Mouse (Mus musculus) lung, embryonic 16.5 days (tissue): ENCODE data around the gene Evi2b. TPM values are rescaled to one million over a fixed set of nuclear protein-coding genes. Genes with fewer than 3 reads are reported as not detected.

Source experiments
- ATAC-seq: fragments of 200-750 bp; cut with Nextera tagmentation; 2 replicates; pipeline ENCODE4 v1.8.0; 2017; ENCODE audit warnings: low read depth, mild to moderate bottlenecking, moderate library complexity
- H3K27ac ChIP-seq: fragments of 300-500 bp; sonication (generic); 2 replicates; pipeline ENCODE4 v1.5.1; 2014; ENCODE audit warnings: mild to moderate bottlenecking, control low read depth, low read length
- H3K27me3 ChIP-seq: fragments of 300-500 bp; sonication (generic); 2 replicates; pipeline ENCODE4 v1.6.1; 2014; ENCODE audit warnings: low read depth, low read length, mixed read lengths; ENCODE audit not compliant: control insufficient read depth, insufficient read depth
- H3K36me3 ChIP-seq: fragments of 300-500 bp; sonication (generic); 2 replicates; pipeline ENCODE4 v1.6.1; 2014; ENCODE audit warnings: low read length; ENCODE audit not compliant: control insufficient read depth, insufficient read depth
- H3K4me1 ChIP-seq: fragments of 300-500 bp; sonication (generic); replicated peaks from 2 replicates; pipeline ENCODE4 v1.6.1; 2014; ENCODE audit warnings: low read length, mixed read lengths; ENCODE audit not compliant: control insufficient read depth, insufficient read depth
- H3K4me2 ChIP-seq: fragments of 300-500 bp; sonication (generic); 2 replicates; pipeline ENCODE4 v1.6.1; 2014; ENCODE audit warnings: low read depth, low read length, control low read depth
- H3K4me3 ChIP-seq: fragments of 300-500 bp; sonication (generic); 2 replicates; pipeline ENCODE4 v1.5.1; 2014; ENCODE audit warnings: mild to moderate bottlenecking, low read length, control low read depth
- H3K9ac ChIP-seq: fragments of 300-500 bp; sonication (generic); 2 replicates; pipeline ENCODE4 v1.6.1; 2014; ENCODE audit warnings: low read length, control low read depth
- H3K9me3 ChIP-seq: fragments of 300-500 bp; sonication (generic); 2 replicates; pipeline ENCODE4 v1.6.1; 2016; ENCODE audit warnings: low read length; ENCODE audit not compliant: control insufficient read depth
- WGBS: fragments of 180-500 bp; shearing (Covaris S2); extraction: QIAGEN DNeasy Blood & Tissue Kit; methylation state at CpG from one replicate; pipeline ENCODE4 v1.1.7; 2014; 5-methylcytosine and 5-hydroxymethylcytosine counted together
- polyA plus RNA-seq: library from polyadenylated mRNA; unstranded; fragments of >200 nt; fragmentation: Nextera tagmentation; extraction: Ambion mirVana; gene quantifications from 2 replicates; pipeline ENCODE4 v1.2.1, GENCODE M21; 2015

Evi2b gene
- polyA plus RNA-seq = 1.6 and 1.9 TPM in 2 replicates

DNA sequence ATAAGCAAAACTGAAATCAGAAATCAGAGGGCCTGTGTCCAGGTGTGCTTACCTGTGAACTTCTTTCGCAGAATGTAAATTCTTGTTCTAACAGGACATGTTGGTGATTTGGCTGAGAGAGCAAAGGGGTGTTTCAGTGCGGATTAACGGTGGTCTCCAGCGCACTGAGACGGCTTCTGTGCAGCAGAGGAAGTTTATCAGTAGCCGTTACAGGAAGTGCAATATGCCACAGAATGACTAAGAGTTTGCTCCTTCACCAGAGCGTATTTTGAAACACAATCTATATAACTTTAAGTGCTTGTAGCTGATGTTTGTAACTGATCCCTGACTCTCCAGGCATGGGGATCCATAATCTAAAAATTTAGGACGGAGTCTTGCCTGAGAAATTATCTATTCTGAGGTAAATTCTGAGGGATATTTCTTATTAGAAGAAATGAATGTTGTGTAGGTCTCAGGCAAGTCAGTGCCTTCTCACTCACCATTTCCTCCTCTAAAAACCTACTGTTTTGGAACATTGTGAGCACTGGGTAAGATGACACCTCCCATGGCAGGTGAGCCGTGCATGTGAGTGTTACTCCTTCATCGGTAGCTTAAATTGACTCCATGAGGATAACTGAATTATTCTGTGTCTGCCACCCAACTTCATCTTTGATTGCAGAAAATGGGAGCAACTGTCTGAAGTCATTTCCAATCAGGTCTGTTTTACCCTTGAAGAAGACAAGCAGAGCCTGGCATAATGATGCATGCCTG, at the start of gene Evi2b:
TSS of gene Evi2b (minus strand) at position 203 of the 750 bp plus-strand sequence.
- H3K27ac ChIP-seq = no peak within 1 kb of the TSS
- H3K4me1 ChIP-seq = no peaks in the 10 kb centered on the region
- 63% methylated on average over 10 of the region's 10 CpGs for WGBS
- no peak within 1 kb of the TSS for H3K4me3 ChIP-seq
- no peak within 1 kb of the TSS for H3K4me2 ChIP-seq
- ATAC-seq = no peak
- H3K27me3 ChIP-seq = no peaks in the 10 kb centered on the region
- no peaks in the 10 kb centered on the region for H3K36me3 ChIP-seq
- H3K9ac ChIP-seq = no peak within 1 kb of the TSS
- no peaks in the 10 kb centered on the region for H3K9me3 ChIP-seq

DNA sequence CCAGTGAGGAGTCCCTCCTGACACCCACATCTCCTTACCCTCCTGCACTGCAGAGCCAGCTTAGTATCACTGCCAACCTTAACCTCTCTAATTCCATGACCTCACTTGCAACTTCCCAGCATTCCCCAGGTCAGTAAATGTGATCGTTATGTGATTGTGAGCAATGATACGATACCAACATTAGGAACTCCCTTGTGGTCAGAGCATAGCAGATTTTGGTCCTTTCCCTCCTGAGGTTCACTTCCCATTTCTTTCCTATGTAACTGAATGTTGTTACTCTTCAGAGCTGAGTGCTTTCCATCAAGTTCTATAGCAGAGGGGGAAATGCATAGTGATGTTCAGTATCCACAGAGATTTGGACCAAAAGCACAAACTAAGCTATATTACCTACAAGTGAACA, 46.8 kb upstream of the Evi2b start:
- Histone ChIP-seq H3K4me2 (no peak overlapping the region), H3K4me1 (no peaks in the 10 kb centered on the region), H3K36me3 (peaks cover 36% of the 10 kb centered on the region), H3K27me3 (no peaks in the 10 kb centered on the region), H3K27ac (no peak overlapping the region), H3K4me3 (no peak overlapping the region), H3K9ac (no peak overlapping the region), H3K9me3 (no peaks in the 10 kb centered on the region)
- ATAC-seq = no peak
- WGBS = 90% methylated on average over 2 of the region's 2 CpGs

- no peak overlapping the region for H3K27ac ChIP-seq
- H3K27me3 ChIP-seq = no peaks in the 10 kb centered on the region
- WGBS = 82% methylated on average over 11 of the region's 11 CpGs
- no peak overlapping the region for H3K4me2 ChIP-seq
- no peak overlapping the region for H3K9ac ChIP-seq
- H3K4me1 ChIP-seq = no peaks in the 10 kb centered on the region
- no peaks in the 10 kb centered on the region for H3K9me3 ChIP-seq
- no peak overlapping the region for H3K4me3 ChIP-seq
- no peak for ATAC-seq
- peaks cover 36% of the 10 kb centered on the region for H3K36me3 ChIP-seq
Observed at GRCm38 (mm10) chr11:79568197-79568911, 44.8 kb upstream of the Evi2b start.

DNA sequence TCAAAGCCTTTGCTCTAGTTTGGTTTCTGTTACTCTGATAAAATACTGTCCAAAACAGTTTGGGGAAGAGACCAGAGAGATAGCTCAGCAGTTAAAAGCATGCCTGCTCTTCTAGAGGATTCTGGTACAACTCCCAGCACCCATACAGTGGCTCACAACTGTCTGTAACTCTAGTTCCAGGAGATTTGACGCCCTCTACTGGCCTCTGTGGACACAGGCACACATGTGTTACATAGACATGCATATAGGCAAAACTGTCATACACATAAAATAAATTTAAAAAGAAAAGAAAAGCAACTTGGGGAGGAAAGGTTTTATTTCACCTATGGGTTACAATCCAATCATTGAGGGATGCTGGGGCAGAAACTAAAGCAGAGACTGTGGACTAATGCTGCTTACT, 43.4 kb upstream of the Evi2b start:
- 58% methylated on average over 1 of the region's 1 CpGs for WGBS
- H3K36me3 ChIP-seq = peaks cover 36% of the 10 kb centered on the region
- no peak overlapping the region for H3K27ac ChIP-seq
- H3K9me3 ChIP-seq = no peaks in the 10 kb centered on the region
- H3K4me1 ChIP-seq = no peaks in the 10 kb centered on the region
- H3K4me2 ChIP-seq = no peak overlapping the region
- ATAC-seq = no peak
- no peaks in the 10 kb centered on the region for H3K27me3 ChIP-seq
- H3K9ac ChIP-seq = no peak overlapping the region
- H3K4me3 ChIP-seq = no peak overlapping the region

GRCm38 (mm10) chr11:79563493-79563892, 39.9 kb upstream of the Evi2b start:
- Histone ChIP-seq H3K9me3 (no peaks in the 10 kb centered on the region), H3K27ac (no peak overlapping the region), H3K4me3 (no peak overlapping the region), H3K4me2 (no peak overlapping the region), H3K4me1 (no peaks in the 10 kb centered on the region), H3K27me3 (no peaks in the 10 kb centered on the region), H3K36me3 (peaks cover 24% of the 10 kb centered on the region), H3K9ac (no peak overlapping the region)
- no peak for ATAC-seq
- 89% methylated on average over 7 of the region's 7 CpGs for WGBS

DNA sequence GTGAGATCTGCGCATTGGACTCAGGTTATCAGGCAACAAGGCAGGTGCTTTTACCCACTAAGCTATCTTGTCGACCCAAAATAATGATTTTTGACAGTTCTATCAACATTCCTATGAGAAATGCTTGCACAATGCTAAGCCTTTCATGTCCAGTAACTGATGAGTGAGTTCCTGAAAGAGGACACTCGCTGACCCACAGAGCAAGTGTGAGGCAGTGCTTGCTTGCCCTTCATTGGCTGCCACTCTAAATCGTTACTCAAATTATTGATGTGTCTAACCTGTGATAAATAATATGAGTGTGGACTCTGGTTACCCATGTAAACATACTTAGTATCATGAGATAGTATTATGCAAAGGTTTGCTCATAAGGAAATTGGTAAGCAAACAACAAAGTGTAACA, 37.0 kb upstream of the Evi2b start:
- no peak for ATAC-seq
- Histone ChIP-seq H3K36me3 (peaks cover 19% of the 10 kb centered on the region), H3K9ac (no peak overlapping the region), H3K4me1 (no peaks in the 10 kb centered on the region), H3K4me2 (no peak overlapping the region), H3K27ac (no peak overlapping the region), H3K27me3 (no peaks in the 10 kb centered on the region), H3K9me3 (no peaks in the 10 kb centered on the region), H3K4me3 (no peak overlapping the region)
- WGBS = 86% methylated on average over 4 of the region's 4 CpGs

- H3K9me3 ChIP-seq = no peaks in the 10 kb centered on the region
- no peak overlapping the region for H3K4me3 ChIP-seq
- ATAC-seq = no peak
- peaks cover 24% of the 10 kb centered on the region for H3K36me3 ChIP-seq
- H3K27me3 ChIP-seq = no peaks in the 10 kb centered on the region
- H3K4me2 ChIP-seq = no peak overlapping the region
- no peaks in the 10 kb centered on the region for H3K4me1 ChIP-seq
- H3K9ac ChIP-seq = no peak overlapping the region
- H3K27ac ChIP-seq = no peak overlapping the region
- 59% methylated on average over 1 of the region's 1 CpGs for WGBS
Observed at GRCm38 (mm10) chr11:79552622-79553021, 29.1 kb upstream of the Evi2b start.

- H3K9me3 ChIP-seq = no peaks in the 10 kb centered on the region
- H3K9ac ChIP-seq = no peak overlapping the region
- H3K4me1 ChIP-seq = peaks cover 10% of the 10 kb centered on the region
- WGBS = 83% methylated on average over 3 of the region's 3 CpGs
- ATAC-seq = no peak
- H3K27me3 ChIP-seq = no peaks in the 10 kb centered on the region
- no peaks in the 10 kb centered on the region; the same call in 1 of the 2 replicates for H3K36me3 ChIP-seq
- no peak overlapping the region for H3K27ac ChIP-seq
- no peak overlapping the region for H3K4me2 ChIP-seq
- no peak overlapping the region for H3K4me3 ChIP-seq
Observed at GRCm38 (mm10) chr11:79536293-79536692, 12.7 kb upstream of the Evi2b start.

DNA sequence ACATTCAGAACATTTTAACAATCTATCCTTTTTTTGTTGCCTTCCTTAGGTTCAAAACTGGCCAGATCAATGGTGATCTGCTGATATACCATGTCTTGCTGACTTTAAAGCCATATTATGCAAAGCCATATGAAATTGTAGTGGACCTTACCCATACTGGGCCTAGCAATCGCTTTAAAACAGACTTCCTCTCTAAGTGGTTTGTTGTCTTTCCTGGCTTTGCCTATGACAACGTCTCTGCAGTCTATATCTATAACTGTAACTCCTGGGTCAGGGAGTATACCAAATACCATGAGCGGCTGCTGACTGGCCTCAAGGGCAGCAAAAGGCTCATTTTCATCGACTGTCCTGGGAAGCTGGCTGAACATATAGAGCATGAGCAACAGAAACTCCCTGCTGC, 12.0 kb upstream of the Evi2b start:
- Histone ChIP-seq H3K27me3 (no peaks in the 10 kb centered on the region), H3K4me1 (peaks cover 10% of the 10 kb centered on the region), H3K4me2 (no peak overlapping the region), H3K36me3 (no peaks in the 10 kb centered on the region), H3K4me3 (no peak overlapping the region), H3K9ac (no peak overlapping the region), H3K9me3 (no peaks in the 10 kb centered on the region), H3K27ac (no peak overlapping the region)
- no peak for ATAC-seq
- WGBS = 88% methylated on average over 4 of the region's 4 CpGs
